Mouse (Mus musculus) R1 (cell line): ENCODE measurements around the gene Mocs2.
A peak's percentile ranks its signal among the peaks of the same experiment; 100 is the strongest.

Experiments used
- DNase-seq: peaks from one replicate; pipeline ENCODE4 v3.0.0-alpha.2; 2018; ENCODE audit warnings: low read depth, low spot score

Gene Mocs2

DNA sequence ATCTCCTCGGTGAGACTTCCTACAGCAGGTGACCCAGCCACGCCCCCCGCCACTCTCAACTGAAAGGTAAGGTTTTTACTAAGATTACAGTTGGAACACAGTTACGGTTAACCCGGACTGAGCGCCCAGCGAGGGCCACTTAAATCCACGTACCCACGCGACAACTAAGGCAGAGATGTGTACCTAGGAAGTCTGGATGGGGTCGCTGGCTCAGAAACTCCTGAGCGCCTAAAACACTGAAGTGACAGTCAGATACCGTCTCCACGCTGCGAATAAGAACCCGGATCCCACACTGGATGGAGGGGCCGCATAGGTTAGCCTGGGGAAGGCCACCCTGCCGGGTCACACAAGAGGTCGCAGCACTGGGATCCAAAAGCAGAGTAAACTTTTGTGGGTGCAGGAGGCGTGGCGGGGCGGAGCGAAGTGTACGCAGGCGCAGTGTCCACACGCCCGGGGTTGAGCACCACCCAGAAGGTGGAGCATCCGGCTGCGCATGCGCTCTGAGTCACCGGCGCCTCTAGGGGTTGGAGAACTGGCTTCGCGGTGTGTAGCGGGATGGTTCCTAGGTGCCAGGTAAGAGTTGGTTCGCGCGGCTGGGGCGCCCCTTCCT, at the start of gene Mocs2:
Gene Mocs2, plus strand, starts transcription at position 486 of the 610 bp plus-strand sequence.
- peak; percentile 93 for DNase-seq

DNA sequence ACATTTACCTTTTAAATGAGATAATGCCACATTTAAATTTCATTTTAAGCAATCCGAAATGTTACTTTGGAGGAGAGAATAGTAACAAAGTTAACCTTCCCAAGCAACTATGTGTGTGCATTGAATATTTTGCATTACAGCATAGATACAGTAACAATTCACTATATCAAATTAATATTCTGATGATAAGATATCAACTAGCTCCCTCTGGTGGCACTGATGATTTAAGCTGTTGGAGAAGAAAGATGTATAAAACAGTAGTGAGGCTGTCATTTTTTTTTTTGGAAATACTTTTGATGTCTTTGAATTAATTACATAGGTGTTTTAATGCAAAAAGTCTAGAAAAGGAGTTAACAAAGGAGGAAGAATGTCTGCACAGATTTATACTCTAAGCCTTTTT, 26.5 kb upstream of the Mocs2 start:
- DNase-seq = no peak

DNA sequence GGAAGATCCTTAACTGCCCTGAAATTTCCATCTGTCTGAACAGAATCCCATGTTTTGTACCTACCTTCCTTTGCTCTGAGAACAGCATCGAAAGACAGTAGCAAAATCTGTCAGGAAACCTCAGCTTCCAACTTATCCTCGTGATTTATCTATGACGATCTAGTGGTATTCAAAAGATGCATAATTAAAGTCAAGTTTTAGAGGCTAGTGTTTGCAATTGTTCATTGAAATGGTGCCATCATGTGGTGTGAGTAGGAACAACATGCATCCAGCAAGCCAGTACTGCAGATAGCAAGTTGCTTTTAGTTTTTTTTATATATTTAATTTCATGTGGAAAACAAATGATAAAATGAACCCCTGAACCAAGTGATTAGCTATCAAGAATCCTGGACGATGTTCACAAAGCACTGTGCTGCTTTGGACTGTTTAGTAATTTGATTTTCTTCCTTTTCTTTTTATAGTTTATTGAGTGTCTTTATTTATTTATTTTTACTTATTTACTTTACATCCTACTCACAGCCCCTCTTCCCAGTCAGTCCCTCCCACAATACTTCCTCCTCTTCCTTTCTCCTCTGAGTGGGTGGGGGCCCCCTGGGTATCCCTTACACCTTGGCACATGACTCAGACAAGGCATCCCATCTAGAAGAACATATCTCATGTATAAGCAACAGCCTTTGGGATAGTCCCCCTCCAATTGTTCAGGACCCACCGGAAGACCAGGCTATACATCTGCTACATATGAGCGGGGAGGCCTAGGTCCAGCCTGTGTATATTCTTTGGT, 24.6 kb upstream of the Mocs2 start:
- peak; percentile 50 for DNase-seq

DNA sequence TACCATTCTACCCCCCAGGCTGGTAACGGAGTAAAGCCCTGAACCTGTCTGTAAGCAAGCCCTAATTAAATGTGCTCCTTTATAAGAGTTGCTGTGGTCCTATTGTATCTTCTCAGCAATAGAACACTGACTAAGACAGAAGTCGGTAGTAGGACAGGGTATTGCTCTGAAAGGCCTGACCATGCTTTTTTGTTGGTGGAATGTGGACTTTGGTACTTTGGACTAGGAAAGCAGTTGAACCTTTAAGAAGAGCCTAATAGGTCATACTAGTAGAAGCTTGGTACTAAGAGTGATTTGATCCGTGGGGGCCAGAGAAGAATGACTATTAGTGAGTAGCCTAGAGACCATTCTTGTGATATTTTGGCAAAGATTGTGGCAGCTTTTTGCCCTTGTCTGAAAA, 16.2 kb upstream of the Mocs2 start:
- DNase-seq = no peak

DNA sequence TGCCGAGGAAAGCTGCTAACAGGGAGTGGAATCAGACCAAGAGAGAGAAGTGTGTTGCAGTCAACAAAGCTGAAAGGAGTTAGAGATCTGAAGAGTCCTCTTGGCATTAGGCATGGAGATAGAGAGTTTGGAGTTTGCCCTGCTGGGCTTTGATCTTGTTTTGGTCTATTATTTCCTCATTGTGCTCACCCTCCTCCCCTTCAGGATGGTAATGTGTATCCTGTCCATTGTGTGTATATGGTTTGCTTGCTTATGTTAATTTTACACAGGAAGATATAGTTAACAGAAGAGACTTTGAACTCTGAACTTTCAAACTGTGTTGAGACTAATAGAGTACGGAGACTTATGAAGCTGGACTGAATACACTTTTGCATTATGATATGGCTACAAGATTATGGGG, 15.1 kb upstream of the Mocs2 start:
- DNase-seq = no peak

DNA sequence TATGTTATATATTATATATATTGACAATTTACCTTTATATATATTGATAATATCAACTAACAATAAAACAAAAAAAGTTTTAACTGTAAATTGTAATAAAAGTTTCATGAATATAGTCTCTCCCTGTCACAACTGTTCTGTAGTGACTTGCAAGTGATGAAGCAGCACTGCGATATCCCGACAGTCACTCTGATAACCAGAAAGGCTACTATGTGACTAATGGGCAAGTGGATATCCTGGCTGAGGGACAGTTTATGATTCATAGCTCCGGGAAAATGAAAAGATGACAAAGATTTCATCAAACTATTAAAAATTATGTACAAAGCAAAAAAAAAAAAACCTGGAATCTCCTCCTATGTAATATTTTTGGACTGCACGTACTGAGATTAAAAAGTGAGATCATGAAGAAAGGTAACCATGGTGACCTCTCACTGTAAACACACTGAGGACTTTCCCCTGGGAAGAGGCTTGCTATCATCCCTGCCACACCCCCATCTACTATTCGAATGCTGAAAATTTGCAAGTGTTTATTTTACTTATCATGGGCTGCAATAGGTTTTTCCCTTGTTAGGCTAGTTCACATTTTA, 8.3 kb upstream of the Mocs2 start:
- no peak for DNase-seq

DNA sequence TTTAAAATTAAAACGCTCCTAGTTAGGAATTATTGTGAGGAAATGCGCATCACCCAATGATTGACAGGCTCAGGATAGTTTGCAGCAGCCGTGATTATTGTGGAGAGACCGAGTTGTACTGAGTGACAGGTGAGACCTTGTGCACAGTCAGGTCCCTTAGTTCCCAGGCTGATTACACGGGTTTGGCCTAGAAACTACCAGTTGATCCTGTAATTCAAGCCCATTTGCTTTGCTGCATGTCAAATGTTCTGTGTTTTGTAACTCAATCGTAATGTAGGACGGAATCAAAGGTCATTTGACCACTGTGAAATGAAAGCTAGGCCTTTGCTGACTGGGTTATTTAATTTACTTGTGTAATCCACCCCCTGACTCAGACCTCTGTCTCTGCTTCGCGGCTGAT, 477 bp downstream of the Mocs2 start:
- DNase-seq = peak; percentile 36

DNA sequence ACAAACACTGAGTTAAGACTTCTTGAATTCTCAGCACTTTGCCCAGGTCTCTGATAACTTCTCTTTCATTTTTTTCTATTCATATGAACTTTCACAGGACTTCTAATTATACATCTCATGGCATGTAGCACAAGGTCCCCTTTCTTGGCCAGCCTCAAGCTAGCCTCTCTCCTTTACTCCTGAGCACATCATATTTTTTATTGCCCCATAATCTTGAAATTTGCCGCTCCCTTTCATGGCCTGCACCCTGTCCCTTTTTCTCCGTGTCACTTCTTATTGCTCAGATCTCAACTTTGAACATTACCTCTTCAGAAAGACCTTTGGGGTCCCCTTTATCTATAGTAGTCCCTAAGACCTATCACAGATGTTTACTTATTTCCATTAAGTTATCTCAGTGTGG, 4.8 kb downstream of the Mocs2 start:
- DNase-seq = no peak

DNA sequence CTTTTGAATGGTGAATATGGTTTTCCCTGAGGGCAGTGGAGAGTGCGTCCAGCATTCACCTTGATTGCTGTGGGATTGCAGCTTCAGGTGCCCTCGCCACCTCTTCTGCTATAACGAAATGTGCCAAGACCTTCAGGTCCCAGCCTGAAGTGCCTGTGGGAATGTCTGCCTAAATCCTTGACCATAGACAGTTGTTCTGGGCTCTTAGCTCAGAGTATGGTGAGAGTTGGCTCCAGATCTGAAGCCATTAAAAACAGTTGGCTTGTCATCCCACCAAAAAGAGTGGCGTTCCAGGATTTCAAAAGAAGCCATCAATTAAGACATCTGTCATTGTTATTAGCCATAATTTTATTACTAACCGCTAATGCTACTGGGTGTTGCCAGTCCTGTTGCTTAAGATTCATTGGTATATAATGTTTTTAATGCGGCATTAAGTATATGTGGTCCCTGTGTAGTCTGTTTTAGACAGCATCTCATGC, 7.4 kb downstream of the Mocs2 start:
- no peak for DNase-seq

DNA sequence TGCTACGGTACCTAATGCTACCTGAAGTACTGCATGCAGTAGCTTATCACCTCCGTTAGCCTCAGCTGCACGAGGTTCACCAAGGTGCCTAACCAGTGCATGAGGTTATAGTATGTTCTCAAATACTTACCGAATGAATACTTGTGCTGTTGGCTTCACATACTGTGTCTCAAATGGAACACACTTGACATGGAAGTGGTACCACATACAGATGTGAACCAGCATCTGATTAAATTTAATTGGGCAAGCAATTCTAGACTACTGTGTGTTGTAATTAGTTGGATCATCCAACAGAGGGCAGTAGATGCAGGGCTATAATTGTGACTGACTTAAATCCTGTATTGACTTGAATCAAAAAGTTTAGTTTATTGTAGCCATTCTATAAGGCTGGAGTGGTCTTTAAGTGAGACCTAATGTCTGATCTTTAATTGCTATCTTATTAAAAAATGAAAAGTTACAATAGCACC, 13.4 kb downstream of the Mocs2 start:
- DNase-seq = peak; percentile 61

DNA sequence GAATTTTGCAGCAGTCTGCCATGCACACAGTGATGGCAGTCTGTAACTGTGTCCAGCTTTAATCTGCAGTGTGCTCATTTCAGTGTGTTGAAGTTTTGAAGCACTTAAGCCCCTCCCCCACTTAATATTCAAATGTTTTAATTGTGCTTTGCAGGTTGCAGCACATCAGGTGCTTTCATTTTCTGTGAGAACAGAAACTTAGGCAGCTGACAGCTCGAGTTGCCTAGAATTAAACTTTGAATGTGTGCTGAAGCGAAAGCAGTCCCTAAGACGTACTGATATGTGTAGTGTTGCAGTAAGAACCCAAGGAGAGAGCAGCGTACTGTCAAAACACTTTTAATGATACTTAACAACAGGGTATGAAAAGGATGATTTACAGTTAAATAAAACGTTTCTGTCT, 14.7 kb downstream of the Mocs2 start:
- DNase-seq = no peak

DNA sequence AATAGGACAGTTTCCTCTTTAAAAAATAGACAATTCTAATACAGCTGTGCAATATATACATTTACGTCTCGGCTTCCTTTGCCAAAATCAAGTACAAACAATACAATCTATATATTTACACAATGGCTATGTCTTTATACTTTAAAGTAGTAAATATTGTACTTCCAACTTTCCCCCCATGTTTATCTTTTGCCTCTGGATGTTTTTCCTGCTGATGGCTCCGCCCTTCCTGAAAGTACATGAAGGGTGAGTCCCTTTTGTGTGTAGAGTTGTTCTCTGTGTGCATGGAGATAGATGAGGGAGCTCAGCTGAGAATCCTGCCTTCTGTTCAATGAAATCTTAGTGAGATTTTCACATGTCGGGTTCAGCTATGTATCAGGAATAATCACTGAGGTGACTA, 15.3 kb downstream of the Mocs2 start:
- DNase-seq = no peak

DNA sequence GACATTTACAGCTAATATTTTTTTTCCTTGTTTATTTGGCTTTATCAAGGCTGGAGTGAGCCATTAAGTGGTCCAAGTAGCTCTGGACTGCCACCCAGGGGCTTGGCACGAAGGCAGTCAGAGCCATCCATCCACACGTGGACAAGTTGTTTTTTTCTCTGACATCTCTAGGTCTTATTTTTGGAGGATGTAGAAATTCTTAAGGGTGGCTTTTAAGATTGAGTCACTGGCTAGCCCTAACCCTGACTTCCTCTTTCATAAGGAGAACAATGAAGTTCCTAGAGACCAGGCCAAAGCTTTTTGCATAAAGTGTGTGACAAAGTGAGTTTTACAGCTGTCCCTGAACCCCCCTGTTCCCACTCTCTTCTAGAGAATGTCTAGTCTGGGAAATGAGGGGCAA, 16.5 kb downstream of the Mocs2 start:
- DNase-seq = no peak

DNA sequence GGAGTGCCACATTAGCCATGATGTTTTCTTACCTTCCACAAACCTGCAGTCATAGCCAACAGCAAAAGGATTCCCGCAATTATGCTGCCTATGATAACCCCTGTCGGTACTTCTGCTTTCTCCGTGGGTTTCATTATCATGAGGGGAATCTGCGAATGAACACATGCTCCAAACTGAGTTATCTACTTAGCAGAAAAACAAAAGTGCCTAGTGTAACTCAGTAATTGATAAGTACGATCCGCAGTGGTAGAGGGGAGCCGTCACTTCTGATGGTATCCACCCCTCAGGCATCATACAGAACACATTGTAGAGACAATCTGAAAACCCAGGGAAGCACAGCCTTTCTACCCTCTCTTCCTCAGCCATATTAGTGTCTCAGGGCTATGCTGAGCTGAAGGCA, 19.0 kb downstream of the Mocs2 start:
- no peak for DNase-seq

DNA sequence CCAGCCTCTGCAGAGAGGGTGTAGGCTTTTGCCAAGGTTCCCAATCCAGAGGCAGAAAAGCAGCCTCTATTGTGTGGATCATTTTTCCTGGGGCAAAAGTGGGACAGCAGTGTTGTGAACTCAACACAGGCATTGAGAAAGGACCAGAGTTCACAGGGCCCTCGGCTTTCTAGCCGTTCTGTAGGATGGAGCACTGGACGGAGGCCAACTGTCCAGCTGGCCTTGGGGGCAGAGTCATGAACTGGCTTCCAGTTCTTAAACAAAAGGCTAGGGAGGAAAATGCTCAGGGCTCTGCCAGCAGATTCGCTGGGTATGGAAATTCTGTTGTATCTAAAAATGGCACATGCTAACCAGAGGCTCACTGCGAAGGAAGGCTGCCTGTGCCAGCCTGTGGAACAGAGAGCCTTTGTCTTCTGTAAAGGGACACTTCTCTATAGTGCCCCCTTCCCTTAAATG, 20.5 kb downstream of the Mocs2 start:
- no peak for DNase-seq

DNA sequence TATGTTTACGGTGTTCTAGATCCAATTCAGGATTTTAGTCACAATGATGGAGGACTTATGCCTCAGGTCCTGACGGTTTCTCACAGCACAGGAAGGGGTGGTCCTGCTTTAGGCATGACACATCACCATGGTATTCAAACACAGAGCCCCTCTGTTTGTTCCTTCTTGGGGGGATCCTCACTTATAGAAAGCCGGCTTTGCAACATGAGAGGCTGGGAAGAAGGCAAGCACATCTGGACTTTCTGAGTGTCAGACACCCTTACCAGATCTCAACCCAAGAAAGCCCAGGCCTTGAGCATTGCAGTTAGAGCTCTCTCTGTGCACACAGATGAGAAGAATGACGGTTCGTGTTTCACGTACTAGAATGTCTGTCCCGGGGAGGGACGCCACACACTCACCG, 21.1 kb downstream of the Mocs2 start:
- no peak for DNase-seq

DNA sequence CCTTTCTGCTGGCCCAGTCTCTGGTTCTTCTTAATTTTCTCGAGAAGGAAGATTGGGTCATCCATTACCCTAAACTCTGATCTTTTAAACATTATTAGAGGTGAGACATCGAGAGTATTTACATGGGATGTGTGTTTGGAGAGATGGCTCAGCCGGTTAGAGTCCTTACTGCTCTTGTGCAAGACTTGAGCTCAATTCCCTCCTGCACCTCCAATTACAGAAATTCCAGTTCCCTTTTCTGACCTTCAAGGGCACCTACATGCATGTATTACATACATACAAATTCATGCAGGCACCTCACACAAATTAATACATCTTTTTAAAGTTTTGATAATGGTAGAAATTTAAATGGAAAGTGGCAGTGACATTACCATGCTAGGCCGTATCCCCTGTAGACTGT, 22.5 kb downstream of the Mocs2 start:
- no peak for DNase-seq

DNA sequence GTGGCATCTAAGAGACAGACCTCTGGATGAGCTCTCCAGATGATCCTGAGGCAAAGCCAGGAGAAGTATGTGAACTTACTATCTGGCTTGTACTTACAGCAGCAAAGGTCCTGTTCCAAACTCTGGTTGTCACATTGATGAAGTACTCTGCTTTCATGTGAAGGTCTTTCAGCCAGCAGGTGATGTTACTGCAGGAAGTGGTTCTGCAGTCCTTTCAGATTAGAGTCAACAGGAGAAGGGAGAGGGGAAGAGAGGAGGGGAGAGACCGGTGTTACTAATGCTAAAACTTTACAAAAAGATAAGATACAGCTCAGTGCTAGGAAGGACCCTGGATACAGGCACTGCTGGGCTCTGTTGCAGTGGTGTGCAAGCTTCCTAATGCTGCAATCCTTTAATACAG, 25.3 kb downstream of the Mocs2 start:
- DNase-seq = no peak

DNA sequence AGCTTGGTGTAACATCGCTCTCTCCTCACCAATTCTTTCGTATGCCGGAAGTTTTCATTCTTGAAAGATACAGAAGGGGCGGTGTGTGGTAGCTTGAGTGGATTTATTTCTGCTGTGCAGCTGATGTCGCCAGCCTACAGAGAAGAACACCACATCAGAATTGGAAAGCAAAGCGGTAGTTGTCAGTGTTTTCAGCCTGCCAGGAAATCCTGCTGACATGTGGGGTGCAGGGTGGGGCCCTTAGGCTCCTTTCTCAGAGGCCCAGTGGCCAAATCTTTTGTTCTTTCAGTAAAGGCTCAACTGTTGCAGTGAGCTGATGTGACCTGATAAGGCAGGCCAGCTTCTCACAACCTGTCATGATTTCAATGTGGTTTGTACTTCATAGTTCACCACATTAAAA, 27.8 kb downstream of the Mocs2 start:
- no peak for DNase-seq

DNA sequence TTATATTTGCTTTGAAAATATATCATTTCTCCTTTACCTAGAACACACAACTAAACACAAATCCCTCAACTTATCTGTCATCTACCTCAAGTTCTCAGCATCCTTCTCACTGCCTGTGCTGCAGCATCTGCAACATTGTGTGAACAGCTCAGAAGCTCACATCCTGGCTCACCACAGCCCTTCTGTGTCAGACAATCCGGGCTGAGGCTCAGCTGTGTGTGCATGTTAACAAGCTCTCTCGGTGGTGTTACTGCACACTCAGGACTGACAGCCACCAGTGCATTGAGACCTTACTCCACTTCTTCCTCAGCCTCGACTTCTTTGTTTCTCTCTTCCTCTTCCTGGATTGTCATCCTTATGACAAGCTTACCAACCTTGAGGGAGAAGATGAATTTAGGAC, 30.9 kb downstream of the Mocs2 start:
- DNase-seq = no peak

DNA sequence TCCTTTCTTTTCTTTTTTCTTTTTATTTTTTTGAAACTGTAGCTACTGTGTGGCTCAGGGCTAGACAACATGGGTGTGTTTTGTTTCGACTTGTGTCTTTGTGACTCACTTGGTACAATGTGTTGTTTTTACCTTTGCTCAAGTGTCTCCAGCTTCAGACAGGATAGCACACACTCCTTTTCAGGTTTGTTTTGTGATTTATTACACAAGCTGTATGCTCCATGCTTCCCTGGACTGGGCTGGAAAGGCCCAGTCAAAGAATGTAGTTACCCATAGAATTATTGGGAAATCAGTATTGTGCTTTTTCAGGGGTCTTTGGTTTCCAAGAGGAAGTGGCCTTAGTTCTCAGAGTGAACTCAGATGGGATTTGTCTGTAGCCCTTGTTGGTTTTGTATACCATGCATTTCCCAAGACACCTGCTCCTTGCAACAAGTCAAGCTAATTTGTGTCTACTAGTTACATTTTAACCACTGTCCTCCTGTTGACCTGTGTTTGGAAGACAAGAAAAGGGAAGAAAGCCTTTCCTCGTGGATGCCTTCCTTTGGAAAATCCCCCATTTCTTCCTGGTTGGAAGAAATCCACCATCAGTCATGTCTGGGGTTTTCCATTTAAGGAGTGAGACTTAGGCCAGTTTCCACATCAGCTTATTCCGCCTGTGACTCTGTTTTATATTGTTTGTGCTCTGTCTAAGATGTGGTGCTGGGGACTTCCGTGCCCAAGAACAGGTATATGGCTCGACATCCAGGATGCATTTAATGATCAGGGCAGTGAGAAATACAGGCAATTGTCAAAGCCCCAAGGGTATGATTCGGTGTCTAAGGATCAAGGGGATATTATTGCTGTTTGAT, 34.5 kb downstream of the Mocs2 start:
- DNase-seq = no peak

DNA sequence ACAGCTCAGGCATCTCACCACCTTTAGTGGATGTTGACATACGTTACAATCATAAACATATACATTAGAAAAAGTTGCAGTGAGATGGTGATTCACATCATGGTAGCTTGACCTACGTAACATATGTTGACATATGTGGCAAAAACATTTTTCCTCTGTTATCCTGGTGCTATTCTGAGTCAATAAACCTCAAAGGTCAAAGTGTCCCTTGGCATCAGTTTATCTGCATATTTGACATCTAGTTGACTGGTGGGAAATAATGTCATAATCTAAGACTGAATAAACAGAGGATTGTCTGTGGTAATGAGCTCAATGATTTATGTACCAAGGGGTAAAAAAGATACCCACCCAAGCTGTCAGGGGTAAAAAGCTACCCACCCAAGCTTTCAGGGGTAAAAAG, 35.1 kb downstream of the Mocs2 start:
- DNase-seq = no peak
